Mouse (Mus musculus) C2C12 (cell line): Measurements from ENCODE around the gene Bicra.

Experiments used
- CEBPB ChIP-seq: IDR thresholded peaks from one replicate; pipeline ENCODE4 v1.6.1; 2011; ENCODE audit warnings: low read depth, mild to moderate bottlenecking, control low read depth, moderate library complexity
- CTCF ChIP-seq: IDR thresholded peaks from one replicate; pipeline ENCODE4 v1.5.1; 2011; ENCODE audit not compliant: control insufficient read depth, insufficient read depth, insufficient read length
- FOSL1 ChIP-seq: IDR thresholded peaks from one replicate; pipeline ENCODE4 v1.8.0; 2011; ENCODE audit warnings: mild to moderate bottlenecking, low read length; ENCODE audit not compliant: poor library complexity, insufficient read depth, severe bottlenecking
- MAX ChIP-seq: IDR thresholded peaks from one replicate; pipeline ENCODE4 v1.6.1; 2011; ENCODE audit warnings: mild to moderate bottlenecking, control low read depth
- MYOD1 ChIP-seq: IDR thresholded peaks from one replicate; pipeline ENCODE4 v1.6.1; 2011; ENCODE audit warnings: low read depth; ENCODE audit not compliant: control insufficient read depth, insufficient read length
- MYOG ChIP-seq: IDR thresholded peaks from one replicate; pipeline ENCODE4 v1.6.1; 2011; ENCODE audit not compliant: control insufficient read depth, insufficient read length; ENCODE audit errors: extremely low read depth
- USF1 ChIP-seq: IDR thresholded peaks from one replicate; pipeline ENCODE4 v1.6.1; 2011; ENCODE audit warnings: low read depth, mild to moderate bottlenecking, control low read depth, moderate library complexity

- TF ChIP-seq CTCF (no peak), CEBPB (no peak), USF1 (no peak), FOSL1 (no peak), MAX (no peak), MYOG (no peak), MYOD1 (no peak)
Measured at GRCm38 (mm10) chr7:15993152-15993551, 54.6 kb downstream of the Bicra start.
